In the genomic region with DNA sequence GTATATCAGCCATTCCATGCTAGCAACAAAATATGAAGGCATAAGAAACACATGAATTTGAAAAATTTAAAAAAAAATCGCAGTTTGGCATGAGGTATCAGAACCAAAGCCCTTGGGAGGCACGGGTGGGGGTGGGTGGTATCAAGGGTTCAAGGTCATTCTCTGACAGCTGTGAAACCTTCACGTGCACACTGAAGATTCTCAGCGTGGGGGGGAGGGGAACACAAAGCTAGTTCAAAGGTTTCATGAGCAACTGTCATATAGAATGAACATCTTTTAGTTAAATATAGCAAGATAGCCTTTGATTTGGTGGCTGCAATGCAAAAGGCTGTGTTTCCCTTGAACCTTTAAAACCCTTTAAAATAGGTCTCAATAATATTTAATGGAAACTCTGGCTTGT, we compare ENCODE assay signal across 30 mouse cellular contexts. TPM values are rescaled to one million over a fixed set of nuclear protein-coding genes. Genes with fewer than 3 reads are reported as not detected.
DNase-seq lines count a peak whose midpoint lies in the region; TF ChIP-seq lines count a peak whose summit lies in the region.
"Had no signal": no experiment of that assay in that cellular context is flagged by ENCODE, and none has a peak within 500 bp of the region (broad histone marks: within the 10 kb centered on the region; RNA-seq: fewer than 3 reads in every experiment).

No protein-coding gene starts in this region.

- no peak for DNase-seq in CH12.LX (ENCODE audit: extremely low read depth)
- DNase-seq in thymus, adult 18-20 months, result peak; percentile 46 to 62
- DNase-seq in thymus, postnatal 10 days (ENCODE audit: low spot score in 2 of 2), result peak; percentile 69 to 74
- peak; percentile 60 to 74 for DNase-seq in thymus, postnatal 36 days
- no peak for DNase-seq in spleen, adult 12 weeks (ENCODE audit: low spot score)
- DNase-seq in heart, postnatal 36 days, result no peak
- no peak for DNase-seq in gastrocnemius, adult 8-10 months (ENCODE audit: low spot score in 2 of 2)
- DNase-seq: adrenal gland, adult 8-10 months; adrenal gland, postnatal 25 days; B cell, adult 2 months; cerebellum, adult 11-12 months; cerebellum, adult 8-10 months; cerebellum, postnatal 10 days; cerebellum, postnatal 36 days; embryo, embryonic 11 days; gastrocnemius, postnatal 14 days; heart, adult 11 months had no signal

- no peak for TF ChIP-seq POLR2A in CH12.LX (IDR thresholded peaks at IDR 0.05; ENCODE audit: low read depth, low read length)

- no peak overlapping the region for H3K4me3 ChIP-seq in CH12.LX (replicated peaks in 1 of 3; ENCODE audit: low read depth in 2 of 3, low read length in 2 of 3, poor library complexity in 1 of 3)
- H3K4me3 ChIP-seq: embryonic facial prominence, embryonic 10.5 days; embryonic facial prominence, embryonic 13.5 days; erythroblast, embryonic 14.5 days; forebrain, embryonic 12.5 days; forebrain, embryonic 15.5 days; hindbrain, embryonic 10.5 days; hindbrain, embryonic 13.5 days had no signal

- TF ChIP-seq EP300 in CH12.LX (IDR thresholded peaks at IDR 0.05; ENCODE audit: low read length), result no peak; the same call in 1 of the 2 replicates

- no peaks in the 10 kb centered on the region for H3K27me3 ChIP-seq in CH12.LX (replicated peaks)
- H3K27me3 ChIP-seq: embryonic facial prominence, embryonic 13.5 days; forebrain, embryonic 15.5 days had no signal

- no peak overlapping the region for H3K27ac ChIP-seq in CH12.LX (ENCODE audit: insufficient read depth, low read depth)
- H3K27ac ChIP-seq: embryonic facial prominence, embryonic 10.5 days; embryonic facial prominence, embryonic 13.5 days; forebrain, embryonic 12.5 days; forebrain, embryonic 15.5 days; hindbrain, embryonic 10.5 days; hindbrain, embryonic 13.5 days had no signal

- in situ Hi-C loops in CH12.LX (cut with MboI; ENCODE audit: low pct_ligation_motif_present, low pct_unique_long_range_greater_than_20kb, low sequenced_read_pairs), result no loop called here

- H3K36me3 ChIP-seq in CH12.LX (replicated peaks in 1 of 2; ENCODE audit: control insufficient read depth in 1 of 2, insufficient read depth in 1 of 2, low read length in 1 of 2), result peaks cover 17 to 70% of the 10 kb centered on the region in 2 experiments
- H3K36me3 ChIP-seq: embryonic facial prominence, embryonic 10.5 days; embryonic facial prominence, embryonic 13.5 days; forebrain, embryonic 12.5 days; forebrain, embryonic 15.5 days; hindbrain, embryonic 10.5 days; hindbrain, embryonic 13.5 days had no signal

- no peak overlapping the region for H3K4me2 ChIP-seq in CH12.LX (ENCODE audit: insufficient read depth, low read depth, poor library complexity, severe bottlenecking)
- H3K4me2 ChIP-seq: embryonic facial prominence, embryonic 13.5 days; forebrain, embryonic 12.5 days; forebrain, embryonic 15.5 days; heart, embryonic 11.5 days; hindbrain, embryonic 13.5 days had no signal

- peaks cover 5% of the 10 kb centered on the region for H3K9me3 ChIP-seq in CH12.LX (replicated peaks; ENCODE audit: low read length)
- H3K9me3 ChIP-seq: embryonic facial prominence, embryonic 10.5 days; embryonic facial prominence, embryonic 13.5 days; forebrain, embryonic 12.5 days; forebrain, embryonic 15.5 days; hindbrain, embryonic 10.5 days; hindbrain, embryonic 13.5 days had no signal

- TF ChIP-seq RAD21 in CH12.LX (IDR thresholded peaks at IDR 0.05; ENCODE audit: low read depth, low read length), result no peak

- peaks cover 9 to 80% of the 10 kb centered on the region in 2 experiments; a peak in 3 of 4 replicates for H3K4me1 ChIP-seq in CH12.LX (ENCODE audit: control insufficient read depth in 1 of 2, insufficient read depth in 2 of 2)
- H3K4me1 ChIP-seq: forebrain, embryonic 12.5 days; forebrain, embryonic 15.5 days; hindbrain, embryonic 10.5 days; hindbrain, embryonic 13.5 days had no signal

- TF ChIP-seq CTCF in CH12.LX (conservative IDR thresholded peaks at IDR 0.05 in 1 of 2, IDR thresholded peaks at IDR 0.05 in 1 of 2; ENCODE audit: low read depth in 2 of 2, low read length in 2 of 2), result no peak

- no peak overlapping the region for H3K9ac ChIP-seq in CH12.LX (ENCODE audit: insufficient read depth, low read depth)
- H3K9ac ChIP-seq: embryonic facial prominence, embryonic 13.5 days; forebrain, embryonic 12.5 days; forebrain, embryonic 15.5 days; hindbrain, embryonic 13.5 days had no signal

- H3K79me2 ChIP-seq in CH12.LX (replicated peaks; ENCODE audit: control insufficient read depth, extremely low read depth, insufficient read depth, poor library complexity, severe bottlenecking), result peaks cover 60% of the 10 kb centered on the region

- intact Hi-C loops in heart, postnatal 36 days (cut with DNase I), result no loop called here

- dilution Hi-C loops in CH12.LX (cut with MboI; ENCODE audit: extremely low pct_ligation_motif_present, extremely low pct_unique_long_range_greater_than_20kb, low sequenced_read_pairs), result no loop called here

TF ChIP-seq in CH12.LX, 34 proteins besides CTCF, POLR2A, EP300 and RAD21:
- TF ChIP-seq MAX (IDR thresholded peaks at IDR 0.05; ENCODE audit: low read length) (no peak), MYC (IDR thresholded peaks at IDR 0.05; ENCODE audit: low read depth, low read length) (0 out of 2 replicates have a peak, but pooled peaks have one; percentile 39), ETS1 (conservative IDR thresholded peaks at IDR 0.05; ENCODE audit: low read depth, low read length) (peak; percentile 32; the same call in 1 of the 2 replicates), TCF12 (IDR thresholded peaks at IDR 0.05; ENCODE audit: low read depth, low read length) (no peak), SIN3A (IDR thresholded peaks at IDR 0.05; ENCODE audit: low read length) (no peak), JUND (conservative IDR thresholded peaks at IDR 0.05; ENCODE audit: low read depth, low read length) (no peak), MEF2A (IDR thresholded peaks at IDR 0.05; ENCODE audit: borderline replicate concordance, low read depth, low read length) (no peak), MXI1 (IDR thresholded peaks at IDR 0.05; ENCODE audit: low read depth, low read length) (no peak), ELF1 (IDR thresholded peaks at IDR 0.05; ENCODE audit: low read depth, low read length) (no peak), CHD1 (IDR thresholded peaks at IDR 0.05; ENCODE audit: low read depth, low read length) (no peak), ZNF384 (IDR thresholded peaks at IDR 0.05; ENCODE audit: low read depth, low read length) (peak; percentile 10; the same call in 1 of the 2 replicates), NELFE (IDR thresholded peaks at IDR 0.05; ENCODE audit: low read depth, low read length) (no peak), ZKSCAN1 (IDR thresholded peaks at IDR 0.05; ENCODE audit: borderline replicate concordance, low read depth, low read length) (no peak), BHLHE40 (IDR thresholded peaks at IDR 0.05; ENCODE audit: low read depth, low read length) (peak; percentile 96), NRF1 (IDR thresholded peaks at IDR 0.05; ENCODE audit: low read depth, low read length) (no peak), GABPA (IDR thresholded peaks at IDR 0.05; ENCODE audit: insufficient replicate concordance, low read depth, low read length) (no peak), USF2 (conservative IDR thresholded peaks at IDR 0.05; ENCODE audit: low read depth, low read length) (no peak), JUN (IDR thresholded peaks at IDR 0.05; ENCODE audit: insufficient read depth, low read depth, low read length) (no peak), MAFK (IDR thresholded peaks at IDR 0.05; ENCODE audit: insufficient replicate concordance, low read length) (no peak), USF1 (IDR thresholded peaks at IDR 0.05; ENCODE audit: low read depth, low read length) (no peak), RCOR1 (conservative IDR thresholded peaks at IDR 0.05; ENCODE audit: low read depth, low read length) (0 out of 2 replicates have a peak, but pooled peaks have one; percentile 31), CHD2 (IDR thresholded peaks at IDR 0.05; ENCODE audit: low read length) (peak; percentile 50; the same call in 1 of the 2 replicates), UBTF (IDR thresholded peaks at IDR 0.05; ENCODE audit: low read depth, low read length) (no peak), SMC3 (IDR thresholded peaks at IDR 0.05; ENCODE audit: low read depth, low read length) (no peak), MAZ (IDR thresholded peaks at IDR 0.05; ENCODE audit: low read depth, low read length) (no peak), ZMIZ1 (IDR thresholded peaks at IDR 0.05; ENCODE audit: low read depth, low read length) (no peak), KAT2A (IDR thresholded peaks at IDR 0.05; ENCODE audit: insufficient replicate concordance, low read length) (no peak), HCFC1 (IDR thresholded peaks at IDR 0.05; ENCODE audit: low read depth, low read length) (no peak)

RNA-seq across cellular contexts. Expression of a gene that starts 20.7 kb away (rescaled TPM):
- total RNA-seq in CH12.LX (2012; rRNA removed) (110 and 124 TPM in 2 replicates), CH12.LX (2014; rRNA removed) (118 and 130 TPM in 2 replicates)
- polyA plus RNA-seq in CH12.LX (2012; ENCODE audit: insufficient read length, low read depth), result 238 and 243 TPM in 2 replicates
- under 1 TPM; 0.44 to 0.84 TPM for total RNA-seq in heart, postnatal 36 days (2021)
- total RNA-seq in gastrocnemius, adult 8-10 months (2022), result not detected
- polyA plus RNA-seq: erythroblast, embryonic 14.5 days; heart, embryonic 14.5 days had no signal

RNA-seq across cellular contexts. Expression of a gene that starts 25.8 kb away (rescaled TPM):
- total RNA-seq in CH12.LX (2012; rRNA removed) (3.1 and 3.9 TPM in 2 replicates), CH12.LX (2014; rRNA removed) (3.2 and 5.0 TPM in 2 replicates)
- polyA plus RNA-seq in CH12.LX (2012; ENCODE audit: insufficient read length, low read depth), result 3.0 and 3.7 TPM in 2 replicates
- not detected for total RNA-seq in heart, postnatal 36 days (2021)
- not detected for total RNA-seq in gastrocnemius, adult 8-10 months (2022)
- total RNA-seq: gastrocnemius, adult 18-20 months; gastrocnemius, postnatal 14 days; gastrocnemius, postnatal 4 days; heart, adult 8-10 months; heart, postnatal 25 days had no signal
- polyA plus RNA-seq: embryonic facial prominence, embryonic 13.5 days; forebrain, embryonic 12.5 days; hindbrain, embryonic 13.5 days had no signal

Comparison
In these comparisons a context has a peak if more than half of its experiments do, and no peak if none do; other contexts are left out.
1. DNase-seq: peak in thymus, adult 18-20 months (2 of 2), thymus, postnatal 10 days (2 of 2) and thymus, postnatal 36 days (2 of 2); none in CH12.LX (single experiment), spleen, adult 12 weeks (single experiment), heart, postnatal 36 days (0 of 2) and gastrocnemius, adult 8-10 months (0 of 2).
2. RNA of a gene that starts 20.7 kb away (total RNA-seq): 110 to 130 TPM in CH12.LX; 0.44 to 0.84 TPM in heart, postnatal 36 days and not detected in gastrocnemius, adult 8-10 months; every median in the first group is over 10 times any median in the second.